Mouse (Mus musculus) NIH3T3 (cell line): ENCODE results near the gene Msh5.
"Not testable (repeated sequence)": the region's sequence is repeated elsewhere in the genome, so short reads cannot be mapped to it uniquely, and the experiment has no call there.

Experiments used
- DNase-seq: peaks from one replicate; pipeline ENCODE4 v3.0.0-alpha.2; 2012; ENCODE audit warnings: low read depth

The Msh5 gene

DNA sequence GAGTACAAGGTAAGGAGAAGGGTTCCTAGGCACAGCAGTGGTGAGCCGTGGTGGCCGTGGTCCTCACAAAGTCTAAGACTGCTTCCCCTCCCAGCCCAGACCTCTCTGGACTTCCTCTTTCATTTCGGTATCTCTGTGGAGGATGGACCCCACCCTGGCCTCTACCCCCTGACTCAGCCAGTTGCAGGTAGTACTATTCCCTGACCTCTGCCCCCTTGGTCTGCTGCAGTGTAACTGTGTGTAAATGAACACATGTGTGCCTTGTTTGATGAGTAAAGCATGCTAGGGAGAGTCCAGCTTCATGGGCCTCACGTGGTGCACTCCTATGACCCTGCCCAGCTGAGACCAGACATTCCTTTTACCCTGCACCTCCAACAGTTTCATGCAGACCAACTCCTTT is 22.8 kb downstream of the Msh5 start:
- DNase-seq: peak; percentile 46

DNA sequence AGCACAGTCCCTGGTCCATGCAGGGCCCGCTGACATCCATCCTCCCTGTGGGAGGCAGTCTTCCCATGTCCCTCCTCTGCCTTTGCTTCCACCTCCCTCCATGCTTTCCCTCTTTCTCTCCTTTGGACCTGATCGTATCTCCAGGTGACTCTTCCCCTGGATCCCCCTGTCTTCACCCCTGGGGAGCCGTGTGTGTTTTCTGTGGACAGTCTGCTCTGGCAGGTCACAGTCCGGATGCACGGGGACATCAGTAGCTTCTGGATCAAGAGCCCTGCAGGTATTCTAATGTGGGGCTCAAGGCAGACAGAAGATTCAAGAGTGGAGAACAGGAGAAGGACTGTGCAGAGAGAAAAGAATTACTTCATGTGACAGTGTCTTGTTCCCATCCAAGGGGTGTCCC is 23.3 kb downstream of the Msh5 start:
- DNase-seq: no peak

GRCm38 (mm10) chr17:35022541-35023060 is 23.9 kb downstream of the Msh5 start:
- no peak for DNase-seq

DNA sequence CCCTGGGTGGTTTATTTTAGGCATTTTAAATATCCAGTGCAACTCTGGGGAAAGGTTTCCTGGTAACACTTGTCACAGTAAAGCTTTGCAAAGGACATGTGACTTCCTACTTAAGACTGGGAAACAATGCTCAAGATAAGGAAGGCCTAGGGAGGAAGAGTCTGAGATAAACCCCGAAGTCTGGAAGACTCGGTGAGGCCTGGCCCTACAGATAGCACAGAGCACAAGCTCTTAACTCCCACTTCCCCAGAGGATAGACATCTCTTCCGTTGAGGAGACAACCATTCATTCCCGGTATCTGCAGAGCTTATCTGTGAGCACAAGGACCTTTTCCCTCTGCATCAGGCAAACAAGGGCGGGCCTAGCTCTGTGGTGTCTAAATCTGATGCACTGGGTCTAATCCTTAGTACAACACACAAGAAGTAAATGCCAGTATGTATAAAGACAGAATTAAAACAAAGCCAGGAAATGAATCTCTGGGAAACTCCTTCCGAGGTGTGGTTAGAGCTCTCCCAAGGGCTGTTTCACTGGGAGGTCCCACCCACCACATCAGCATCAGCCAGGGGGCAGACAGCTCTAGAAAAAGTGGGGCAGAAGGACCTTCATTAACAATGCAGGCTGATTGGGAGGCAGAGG is 24.6 kb downstream of the Msh5 start:
- no peak for DNase-seq

- DNase-seq: peak; percentile 94
Measured at GRCm38 (mm10) chr17:35021163-35021808, 25.3 kb downstream of the Msh5 start.

GRCm38 (mm10) chr17:35020551-35020950 is 26.0 kb downstream of the Msh5 start:
- no peak for DNase-seq

GRCm38 (mm10) chr17:35019894-35020293 is 26.7 kb downstream of the Msh5 start:
- no peak for DNase-seq

DNA sequence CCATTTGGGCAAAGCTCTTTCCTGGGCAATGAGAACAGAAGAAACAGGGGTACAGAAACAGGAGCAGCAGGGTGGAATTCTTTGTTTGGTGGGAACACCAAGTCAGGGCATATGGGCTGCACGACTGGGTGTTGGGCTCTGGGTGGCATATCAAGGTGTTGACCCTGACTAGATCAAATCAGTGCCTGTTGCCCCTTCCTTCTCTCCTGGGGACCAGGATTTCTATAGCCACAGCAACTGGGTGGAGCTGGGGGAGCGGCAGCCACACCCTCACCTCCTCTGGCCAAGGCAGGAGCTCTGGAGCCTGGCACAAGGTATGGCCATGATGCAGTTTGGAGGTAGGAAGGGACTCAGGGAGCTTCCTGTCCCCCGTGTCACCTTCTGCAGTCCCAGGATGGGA is 28.4 kb downstream of the Msh5 start:
- no peak for DNase-seq

GRCm38 (mm10) chr17:35017706-35018030 is 28.9 kb downstream of the Msh5 start:
- no peak for DNase-seq

GRCm38 (mm10) chr17:35016791-35017705 is 29.5 kb downstream of the Msh5 start:
- DNase-seq: no peak

DNA sequence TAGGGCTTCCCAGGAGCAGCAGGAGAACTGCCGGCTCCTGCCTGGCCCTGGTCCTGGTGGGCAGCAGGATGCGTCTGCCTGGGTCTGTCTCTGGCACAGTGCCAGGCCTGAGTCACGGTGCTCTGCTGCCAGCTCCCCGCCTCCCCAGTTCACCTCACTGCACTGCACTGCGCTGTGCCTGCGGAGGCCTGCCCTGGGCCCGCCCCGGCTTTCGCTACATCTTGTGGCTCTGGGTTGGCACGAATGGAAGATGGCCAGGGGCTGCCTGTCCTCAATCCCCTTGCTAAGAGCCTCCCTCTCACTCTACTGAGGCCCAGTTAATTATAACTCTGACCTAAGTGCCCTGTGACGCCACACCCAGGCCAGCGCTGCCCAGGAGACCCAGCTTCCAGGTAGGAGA is 30.2 kb downstream of the Msh5 start, which contains the start of gene Vwa7:
Gene Vwa7 (plus strand): TSS at position 204 of the 400 bp plus-strand sequence.
- peak; percentile 76 for DNase-seq

DNA sequence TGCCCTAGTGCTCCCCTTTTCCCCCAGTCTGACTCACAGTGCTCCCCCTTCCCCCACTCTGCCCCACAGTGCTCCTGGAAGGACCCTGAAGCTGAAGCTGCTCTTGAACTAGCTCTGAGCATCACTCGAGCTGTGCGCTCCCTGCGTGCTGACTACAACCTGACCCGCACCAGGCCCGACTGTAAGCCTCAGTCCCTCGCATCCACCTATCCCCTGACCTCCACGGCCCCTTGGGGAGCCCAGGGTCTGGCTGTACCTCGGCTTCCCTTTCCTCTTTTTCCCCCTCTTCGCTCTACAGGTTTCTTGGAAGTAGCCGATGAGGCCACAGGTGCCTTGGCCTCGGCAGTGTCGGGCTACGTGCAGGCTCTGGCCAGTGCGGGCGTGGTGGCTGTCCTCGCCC is 31.2 kb downstream of the Msh5 start:
- no peak for DNase-seq

- DNase-seq: no peak
Measured at GRCm38 (mm10) chr17:35013221-35013620, 33.3 kb downstream of the Msh5 start.

GRCm38 (mm10) chr17:35012430-35012829 is 34.1 kb downstream of the Msh5 start:
- DNase-seq: no peak

GRCm38 (mm10) chr17:35011440-35011839 is 35.1 kb downstream of the Msh5 start:
- no peak for DNase-seq

DNA sequence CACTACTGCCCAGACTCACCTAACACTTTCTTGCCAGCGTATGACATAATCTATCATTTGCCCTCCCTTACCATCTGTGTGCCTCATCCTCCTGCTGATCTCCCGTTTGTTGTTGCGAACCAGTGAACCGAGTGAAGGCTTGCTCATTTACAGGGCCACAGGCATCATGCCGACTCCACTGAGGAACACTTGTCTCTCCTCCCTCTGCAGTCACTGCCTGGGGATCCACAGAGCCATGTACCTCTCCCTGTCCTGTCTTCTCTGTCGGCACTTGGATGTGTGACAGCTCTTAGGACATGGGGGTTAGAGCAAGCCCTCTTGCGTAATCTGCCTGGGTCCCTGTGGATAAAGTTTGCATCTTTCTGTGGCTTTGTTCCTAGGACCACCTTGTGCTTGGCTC is 37.0 kb downstream of the Msh5 start:
- no peak for DNase-seq

DNA sequence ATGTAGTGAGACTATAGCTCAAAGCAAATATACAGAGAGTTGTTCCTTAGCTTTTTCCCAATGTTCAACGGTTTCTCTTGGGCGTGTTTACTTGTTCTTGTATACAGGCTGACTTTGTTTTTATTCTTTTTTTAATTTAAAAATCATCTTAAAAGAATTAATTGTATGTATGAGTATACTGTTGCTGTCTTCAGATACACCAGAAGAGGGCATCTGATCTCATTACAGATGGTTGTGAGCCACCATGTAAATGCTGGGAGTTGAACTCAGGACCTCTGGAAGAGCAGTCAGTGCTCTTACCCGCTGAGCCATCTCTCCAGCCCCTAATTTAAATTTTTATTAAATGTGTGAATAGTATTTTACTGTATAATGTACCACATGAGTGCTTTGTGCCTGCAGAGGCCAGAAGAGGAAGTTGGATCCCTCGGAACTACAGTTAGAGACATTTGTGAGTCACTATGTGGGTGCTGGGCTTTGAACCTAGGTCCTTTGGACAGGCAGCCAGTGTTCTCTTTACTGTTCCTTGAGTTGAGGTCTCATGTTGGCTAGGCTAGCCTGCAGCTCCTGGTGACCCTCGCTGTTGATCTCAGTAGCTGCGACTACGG is 39.1 kb downstream of the Msh5 start:
- DNase-seq: no peak

DNA sequence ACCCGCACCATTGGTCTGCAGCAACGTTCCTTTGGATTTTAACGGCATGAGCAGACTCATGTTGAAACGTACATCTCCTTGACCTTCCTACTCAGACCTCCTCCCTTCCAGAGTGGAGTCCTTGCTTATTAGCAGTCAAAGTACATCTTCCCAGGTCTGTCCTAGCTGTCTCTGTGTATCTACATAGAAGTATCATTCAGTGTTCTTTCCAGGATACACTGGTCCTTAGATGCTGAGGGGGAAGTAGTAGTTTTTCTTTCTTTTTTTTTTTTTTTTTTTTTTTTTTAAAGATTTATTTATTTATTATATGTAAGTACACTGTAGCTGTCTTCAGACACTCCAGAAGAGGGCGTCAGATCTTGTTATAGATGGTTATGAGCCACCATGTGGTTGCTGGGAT is 40.6 kb downstream of the Msh5 start:
- DNase-seq: not testable (repeated sequence)

GRCm38 (mm10) chr17:35005158-35005557 is 41.4 kb downstream of the Msh5 start:
- DNase-seq: no peak

DNA sequence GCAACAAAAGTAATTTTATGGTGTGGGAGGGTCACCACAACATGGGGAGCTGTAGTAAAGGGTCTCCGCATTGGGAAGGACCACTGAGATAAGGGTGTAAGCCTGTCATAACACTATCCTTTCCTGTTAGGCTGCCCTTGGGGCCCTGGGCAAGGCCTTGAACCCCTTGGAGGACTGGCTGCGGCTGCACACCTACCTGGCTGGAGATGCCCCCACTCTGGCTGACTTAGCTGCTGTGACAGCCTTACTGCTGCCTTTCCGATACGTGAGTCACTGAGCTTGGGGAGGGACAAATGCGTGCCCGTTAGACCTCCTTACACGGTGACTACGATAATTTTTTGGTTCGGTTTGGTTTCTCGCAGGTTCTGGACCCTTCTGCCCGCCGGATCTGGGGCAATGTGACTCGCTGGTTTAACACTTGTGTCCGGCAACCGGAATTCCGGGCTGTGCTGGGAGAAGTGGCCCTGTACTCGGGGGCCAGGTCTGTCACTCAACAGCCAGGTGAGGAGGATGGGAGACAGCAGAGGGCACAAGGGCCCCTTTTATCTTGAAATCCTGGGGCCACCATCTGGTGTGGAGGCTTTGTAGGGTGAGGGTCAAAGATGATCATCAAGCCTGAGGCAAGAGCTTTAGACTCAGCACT is 42.3 kb downstream of the Msh5 start:
- DNase-seq: no peak

GRCm38 (mm10) chr17:35003022-35003838 is 43.3 kb downstream of the Msh5 start:
- DNase-seq: no peak
